21 mouse cellular contexts compared by ENCODE assay signal in genomic region chr3:59210089-59210488, GRCm38 (mm10). TPM values are rescaled to one million over a fixed set of nuclear protein-coding genes. Genes with fewer than 3 reads are reported as not detected.
DNase-seq lines count a peak whose midpoint lies in the region; ATAC-seq and TF ChIP-seq lines count a peak whose summit lies in the region.
"Had no signal": no experiment of that assay in that cellular context is flagged by ENCODE, and none has a peak within 500 bp of the region (broad histone marks: within the 10 kb centered on the region; RNA-seq: fewer than 3 reads in every experiment).

No protein-coding gene starts in this region.

- TF ChIP-seq EP300 in liver, postnatal 0 days (IDR thresholded peaks at IDR 0.05; ENCODE audit: low read depth) = no peak

- whole genome bisulfite sequencing in embryonic facial prominence, embryonic 13.5 days = 67% methylated on average over 8 of the region's 8 CpGs
- 67% methylated on average over 8 of the region's 8 CpGs for WGBS in embryonic facial prominence, embryonic 10.5 days
- WGBS in liver, postnatal 0 days (ENCODE audit: insufficient replicate concordance) = 57% methylated on average over 8 of the region's 8 CpGs
- WGBS in liver, embryonic 11.5 days = 79% methylated on average over 8 of the region's 8 CpGs
- 78% methylated on average over 8 of the region's 8 CpGs for WGBS in olfactory bulb, adult 2 months

- no peaks in the 10 kb centered on the region for H3K27me3 ChIP-seq in embryonic facial prominence, embryonic 13.5 days
- H3K27me3 ChIP-seq in embryonic facial prominence, embryonic 10.5 days (replicated peaks; ENCODE audit: low read depth, poor library complexity, severe bottlenecking) = no peaks in the 10 kb centered on the region
- no peaks in the 10 kb centered on the region for H3K27me3 ChIP-seq in liver, postnatal 0 days (ENCODE audit: insufficient read depth, low read length)
- no peaks in the 10 kb centered on the region for H3K27me3 ChIP-seq in liver, embryonic 11.5 days (replicated peaks; ENCODE audit: control insufficient read depth, insufficient read depth, low read length)
- H3K27me3 ChIP-seq: forebrain, embryonic 12.5 days; hindbrain, embryonic 15.5 days; liver, embryonic 13.5 days; midbrain, embryonic 12.5 days had no signal

- TF ChIP-seq CTCF in liver, postnatal 0 days (IDR thresholded peaks at IDR 0.05; ENCODE audit: low read depth) = no peak
- TF ChIP-seq CTCF in olfactory bulb, adult 2 months (IDR thresholded peaks at IDR 0.05; ENCODE audit: insufficient read depth, low read depth, low read length) = no peak

- 0 out of 2 replicates have a peak, but pooled peaks have one; percentile 41 for ATAC-seq in embryonic facial prominence, embryonic 13.5 days (ENCODE audit: insufficient number of reproducible peaks, insufficient read depth, low FRiP score, low TSS enrichment, low read depth)
- ATAC-seq in liver, postnatal 0 days = no peak
- ATAC-seq in liver, embryonic 11.5 days (replicated peaks; ENCODE audit: low FRiP score) = no peak

- TF ChIP-seq POLR2A in olfactory bulb, adult 2 months (IDR thresholded peaks at IDR 0.05; ENCODE audit: insufficient read depth, low read depth, low read length) = no peak

- DNase-seq in embryonic facial prominence, embryonic 10.5 days (ENCODE audit: low spot score) = no peak
- DNase-seq in liver, postnatal 0 days = no peak
- DNase-seq in liver, embryonic 11.5 days (ENCODE audit: low spot score) = no peak
- peak; percentile 28 for DNase-seq in R1 (ENCODE audit: low read depth, low spot score)
- no peak for DNase-seq in testis, postnatal 14 days (ENCODE audit: low spot score)
- DNase-seq: adrenal gland, adult 2 months; heart, postnatal 4 days; kidney, adult 2 months; liver, embryonic 13.5 days; thymus, postnatal 36 days had no signal

- peaks cover 11% of the 10 kb centered on the region for H3K4me1 ChIP-seq in embryonic facial prominence, embryonic 13.5 days
- H3K4me1 ChIP-seq in embryonic facial prominence, embryonic 10.5 days = peaks cover 4% of the 10 kb centered on the region; the same call in 1 of the 2 replicates
- H3K4me1 ChIP-seq in liver, postnatal 0 days (ENCODE audit: insufficient read depth) = peaks cover 9% of the 10 kb centered on the region
- H3K4me1 ChIP-seq in liver, embryonic 11.5 days (replicated peaks; ENCODE audit: control insufficient read depth, insufficient read depth, low read length) = no peaks in the 10 kb centered on the region
- H3K4me1 ChIP-seq in olfactory bulb, adult 2 months (ENCODE audit: control insufficient read depth, insufficient read depth, low read length) = peaks cover 8% of the 10 kb centered on the region
- H3K4me1 ChIP-seq: forebrain, embryonic 12.5 days; hindbrain, embryonic 15.5 days; midbrain, embryonic 12.5 days had no signal

- H3K9me3 ChIP-seq in embryonic facial prominence, embryonic 13.5 days = no peaks in the 10 kb centered on the region
- no peaks in the 10 kb centered on the region for H3K9me3 ChIP-seq in embryonic facial prominence, embryonic 10.5 days
- no peaks in the 10 kb centered on the region for H3K9me3 ChIP-seq in liver, postnatal 0 days (ENCODE audit: low read length)
- H3K9me3 ChIP-seq in liver, embryonic 11.5 days (ENCODE audit: control insufficient read depth, low read length) = no peaks in the 10 kb centered on the region
- H3K9me3 ChIP-seq: forebrain, embryonic 12.5 days; hindbrain, embryonic 15.5 days; limb, embryonic 10.5 days; liver, embryonic 13.5 days; midbrain, embryonic 12.5 days had no signal

- no peak overlapping the region for H3K27ac ChIP-seq in embryonic facial prominence, embryonic 13.5 days
- H3K27ac ChIP-seq in embryonic facial prominence, embryonic 10.5 days (replicated peaks) = no peak overlapping the region
- H3K27ac ChIP-seq in liver, postnatal 0 days (ENCODE audit: low read depth) = 0 out of 2 replicates have a peak overlapping the region, but pooled peaks have one; percentile 4
- H3K27ac ChIP-seq in liver, embryonic 11.5 days (ENCODE audit: low read depth, low read length) = no peak overlapping the region
- no peak overlapping the region for H3K27ac ChIP-seq in olfactory bulb, adult 2 months (ENCODE audit: insufficient read depth, low read depth, low read length)
- H3K27ac ChIP-seq: forebrain, embryonic 12.5 days; hindbrain, embryonic 15.5 days; kidney, postnatal 0 days; limb, embryonic 10.5 days; liver, embryonic 13.5 days; midbrain, embryonic 12.5 days had no signal

- H3K4me2 ChIP-seq in embryonic facial prominence, embryonic 13.5 days = no peak overlapping the region
- peak overlapping the region; percentile 49 for H3K4me2 ChIP-seq in liver, postnatal 0 days (ENCODE audit: low read depth, low read length)
- H3K4me2 ChIP-seq in liver, embryonic 11.5 days = no peak overlapping the region
- H3K4me2 ChIP-seq: forebrain, embryonic 12.5 days; hindbrain, embryonic 15.5 days; liver, embryonic 13.5 days; midbrain, embryonic 12.5 days had no signal

- H3K4me3 ChIP-seq in embryonic facial prominence, embryonic 13.5 days = no peak overlapping the region
- H3K4me3 ChIP-seq in embryonic facial prominence, embryonic 10.5 days = no peak overlapping the region
- H3K4me3 ChIP-seq in liver, postnatal 0 days (ENCODE audit: low read depth, low read length) = peak overlapping the region; percentile 32; the same call in 1 of the 2 replicates
- no peak overlapping the region for H3K4me3 ChIP-seq in liver, embryonic 11.5 days (ENCODE audit: low read depth, low read length)
- 0 out of 2 replicates have a peak overlapping the region, but pooled peaks have one; percentile 2 for H3K4me3 ChIP-seq in olfactory bulb, adult 2 months (ENCODE audit: insufficient read depth, low read depth, low read length)
- H3K4me3 ChIP-seq: forebrain, embryonic 12.5 days; hindbrain, embryonic 15.5 days; limb, embryonic 10.5 days; liver, embryonic 13.5 days; midbrain, embryonic 12.5 days had no signal

- H3K36me3 ChIP-seq in embryonic facial prominence, embryonic 13.5 days = no peaks in the 10 kb centered on the region
- no peaks in the 10 kb centered on the region for H3K36me3 ChIP-seq in embryonic facial prominence, embryonic 10.5 days (replicated peaks)
- H3K36me3 ChIP-seq in liver, postnatal 0 days (replicated peaks; ENCODE audit: insufficient read depth, low read length) = no peaks in the 10 kb centered on the region
- no peaks in the 10 kb centered on the region for H3K36me3 ChIP-seq in liver, embryonic 11.5 days (ENCODE audit: control insufficient read depth, insufficient read depth, low read length)
- H3K36me3 ChIP-seq: forebrain, embryonic 12.5 days; hindbrain, embryonic 15.5 days; limb, embryonic 10.5 days; liver, embryonic 13.5 days; midbrain, embryonic 12.5 days had no signal

- no peak overlapping the region for H3K9ac ChIP-seq in embryonic facial prominence, embryonic 13.5 days
- no peak overlapping the region for H3K9ac ChIP-seq in liver, postnatal 0 days (replicated peaks)
- H3K9ac ChIP-seq in liver, embryonic 11.5 days (ENCODE audit: low read depth, low read length) = no peak overlapping the region
- H3K9ac ChIP-seq: forebrain, embryonic 12.5 days; hindbrain, embryonic 15.5 days; liver, embryonic 13.5 days; midbrain, embryonic 12.5 days had no signal

RNA-seq across cellular contexts. Expression of gene P2ry13, which starts 0.6 kb away (rescaled TPM):
- 1.0 and 1.2 TPM in 2 replicates for polyA plus RNA-seq in embryonic facial prominence, embryonic 13.5 days (2015; fragmentation: Nextera tagmentation; extraction: Ambion mirVana)
- 0.30 and 0.47 TPM in 2 replicates for polyA plus RNA-seq in embryonic facial prominence, embryonic 10.5 days (2016; fragmentation: Nextera tagmentation; extraction: Ambion mirVana)
- polyA plus RNA-seq in liver, postnatal 0 days (2015; fragmentation: Nextera tagmentation; extraction: Ambion mirVana) = 4.4 and 4.6 TPM in 2 replicates
- 2.0 and 2.3 TPM in 2 replicates for polyA plus RNA-seq in liver, embryonic 11.5 days (2014; fragmentation: Nextera tagmentation; extraction: Ambion mirVana)
- polyA plus RNA-seq in olfactory bulb, adult 2 months (2012; ENCODE audit: insufficient read depth, insufficient read length, low replicate concordance, missing spikeins) = not detected in 2 replicates

RNA-seq across cellular contexts. Expression of gene Gpr87, which starts 15.2 kb away (rescaled TPM):
- polyA plus RNA-seq in embryonic facial prominence, embryonic 13.5 days (2015; fragmentation: Nextera tagmentation; extraction: Ambion mirVana) = 2.6 and 3.5 TPM in 2 replicates
- polyA plus RNA-seq in embryonic facial prominence, embryonic 10.5 days (2016; fragmentation: Nextera tagmentation; extraction: Ambion mirVana) = 0.28 and 0.31 TPM in 2 replicates
- not detected in 2 replicates for polyA plus RNA-seq in liver, postnatal 0 days (2015; fragmentation: Nextera tagmentation; extraction: Ambion mirVana)
- polyA plus RNA-seq in liver, embryonic 11.5 days (2014; fragmentation: Nextera tagmentation; extraction: Ambion mirVana) = not detected in 2 replicates
- polyA plus RNA-seq in olfactory bulb, adult 2 months (2012; ENCODE audit: insufficient read depth, insufficient read length, low replicate concordance, missing spikeins) = not detected in 2 replicates
- polyA plus RNA-seq: adrenal gland, adult 2 months; cerebellum, adult 2 months; intestine, embryonic 14.5 days; liver, embryonic 13.5 days; lung, embryonic 16.5 days; testis, adult 2 months had no signal

RNA-seq across cellular contexts. Expression of gene P2ry12, which starts 52.6 kb away (rescaled TPM):
- 1.5 and 1.9 TPM in 2 replicates for polyA plus RNA-seq in embryonic facial prominence, embryonic 13.5 days (2015; fragmentation: Nextera tagmentation; extraction: Ambion mirVana)
- polyA plus RNA-seq in embryonic facial prominence, embryonic 10.5 days (2016; fragmentation: Nextera tagmentation; extraction: Ambion mirVana) = 0.65 and 1.0 TPM in 2 replicates
- polyA plus RNA-seq in liver, postnatal 0 days (2015; fragmentation: Nextera tagmentation; extraction: Ambion mirVana) = 3.0 and 3.3 TPM in 2 replicates
- polyA plus RNA-seq in liver, embryonic 11.5 days (2014; fragmentation: Nextera tagmentation; extraction: Ambion mirVana) = 1.9 and 2.2 TPM in 2 replicates
- polyA plus RNA-seq in olfactory bulb, adult 2 months (2012; ENCODE audit: insufficient read depth, insufficient read length, low replicate concordance, missing spikeins) = not detected in 2 replicates

RNA-seq across cellular contexts. Expression of gene P2ry14, which starts 56.7 kb away (rescaled TPM):
- polyA plus RNA-seq in embryonic facial prominence, embryonic 13.5 days (2015; fragmentation: Nextera tagmentation; extraction: Ambion mirVana) = 2.1 and 2.4 TPM in 2 replicates
- 1.6 and 1.8 TPM in 2 replicates for polyA plus RNA-seq in embryonic facial prominence, embryonic 10.5 days (2016; fragmentation: Nextera tagmentation; extraction: Ambion mirVana)
- polyA plus RNA-seq in liver, postnatal 0 days (2015; fragmentation: Nextera tagmentation; extraction: Ambion mirVana) = 7.3 and 9.4 TPM in 2 replicates
- polyA plus RNA-seq in liver, embryonic 11.5 days (2014; fragmentation: Nextera tagmentation; extraction: Ambion mirVana) = 2.8 and 3.6 TPM in 2 replicates
- not detected in 2 replicates for polyA plus RNA-seq in olfactory bulb, adult 2 months (2012; ENCODE audit: insufficient read depth, insufficient read length, low replicate concordance, missing spikeins)

Comparison
In these comparisons a context has a peak if more than half of its experiments do, and no peak if none do; other contexts are left out.
1. H3K4me3 ChIP-seq: peak in liver, postnatal 0 days (single experiment) and olfactory bulb, adult 2 months (single experiment); none in embryonic facial prominence, embryonic 13.5 days (single experiment), embryonic facial prominence, embryonic 10.5 days (single experiment) and liver, embryonic 11.5 days (single experiment).